Mouse (Mus musculus) heart, embryonic 13.5 days (tissue): ENCODE measurements around the gene Tmem89. TPM values are rescaled to one million over a fixed set of nuclear protein-coding genes. Genes with fewer than 3 reads are reported as not detected.
A peak's percentile ranks its signal among the peaks of the same experiment; 100 is the strongest.

ENCODE experiments used
- ATAC-seq: fragments of 200-750 bp; cut with Nextera tagmentation; 2 replicates; pipeline ENCODE4 v1.8.0; 2017; ENCODE audit warnings: moderate TSS enrichment; ENCODE audit not compliant: insufficient number of reproducible peaks, low FRiP score, low TSS enrichment; ENCODE audit errors: extremely low read depth
- H3K27ac ChIP-seq: fragments of 300-500 bp; sonication (generic); replicated peaks from 2 replicates; pipeline ENCODE4 v1.5.1; 2015; ENCODE audit warnings: moderate library complexity, mild to moderate bottlenecking, inconsistent platforms
- H3K27me3 ChIP-seq: fragments of 300-500 bp; sonication (generic); replicated peaks from 2 replicates; pipeline ENCODE4 v1.6.1; 2015; ENCODE audit warnings: mild to moderate bottlenecking, inconsistent platforms
- H3K36me3 ChIP-seq: fragments of 300-500 bp; sonication (generic); 2 replicates; pipeline ENCODE4 v1.6.1; 2015; ENCODE audit warnings: mild to moderate bottlenecking, inconsistent platforms
- H3K4me1 ChIP-seq: fragments of 300-500 bp; sonication (generic); 2 replicates; pipeline ENCODE4 v1.6.1; 2015; ENCODE audit warnings: inconsistent platforms
- H3K4me2 ChIP-seq: fragments of 300-500 bp; sonication (generic); 2 replicates; pipeline ENCODE4 v1.6.1; 2015; ENCODE audit warnings: inconsistent platforms, mild to moderate bottlenecking, moderate library complexity
- H3K4me3 ChIP-seq: fragments of 300-500 bp; sonication (generic); 2 replicates; pipeline ENCODE4 v1.5.1; 2015; ENCODE audit warnings: moderate library complexity, mild to moderate bottlenecking, inconsistent platforms
- H3K9ac ChIP-seq: fragments of 300-500 bp; sonication (generic); 2 replicates; pipeline ENCODE4 v1.6.1; 2015; ENCODE audit warnings: inconsistent platforms, mild to moderate bottlenecking, moderate library complexity
- H3K9me3 ChIP-seq: fragments of 300-500 bp; sonication (generic); 2 replicates; pipeline ENCODE4 v1.6.1; 2016; ENCODE audit warnings: inconsistent platforms
- WGBS: fragments of 180-500 bp; shearing (Covaris S2); methylation state at CpG from one replicate; pipeline ENCODE4 v1.1.7; 2015; ENCODE audit warnings: mixed read lengths; 5-methylcytosine and 5-hydroxymethylcytosine counted together
- polyA plus RNA-seq: library from polyadenylated mRNA; unstranded; fragments of >200 nt; fragmentation: Nextera tagmentation; extraction: Ambion mirVana; gene quantifications from 2 replicates; pipeline ENCODE4 v1.2.1, GENCODE M21; 2015

The Tmem89 gene
- polyA plus RNA-seq = not detected in 2 replicates

GRCm38 (mm10) chr9:108914491-108914890 lies at the start of gene Tmem89:
Gene Tmem89, plus strand, starts transcription at chr9:108914619.
- Histone ChIP-seq H3K27ac (no peak within 1 kb of the TSS), H3K9me3 (no peaks in the 10 kb centered on the region), H3K4me3 (no peak within 1 kb of the TSS), H3K4me1 (no peaks in the 10 kb centered on the region), H3K4me2 (no peak within 1 kb of the TSS), H3K9ac (no peak within 1 kb of the TSS), H3K36me3 (no peaks in the 10 kb centered on the region), H3K27me3 (no peaks in the 10 kb centered on the region)
- WGBS = 64% methylated on average over 6 of the region's 6 CpGs
- no peak for ATAC-seq

GRCm38 (mm10) chr9:108912308-108912707 lies 2.1 kb upstream of the Tmem89 start:
- ATAC-seq = no peak
- H3K27ac ChIP-seq = no peak overlapping the region
- 63% methylated on average over 6 of the region's 6 CpGs for whole genome bisulfite sequencing
- no peaks in the 10 kb centered on the region for H3K4me1 ChIP-seq
- H3K4me2 ChIP-seq = no peak overlapping the region
- H3K9ac ChIP-seq = no peak overlapping the region
- no peak overlapping the region for H3K4me3 ChIP-seq
- H3K27me3 ChIP-seq = no peaks in the 10 kb centered on the region
- H3K9me3 ChIP-seq = no peaks in the 10 kb centered on the region
- H3K36me3 ChIP-seq = no peaks in the 10 kb centered on the region

GRCm38 (mm10) chr9:108913161-108913560 lies 1.3 kb upstream of the Tmem89 start:
- H3K27me3 ChIP-seq = no peaks in the 10 kb centered on the region
- WGBS = 82% methylated on average over 7 of the region's 7 CpGs
- no peaks in the 10 kb centered on the region for H3K9me3 ChIP-seq
- H3K4me2 ChIP-seq = no peak overlapping the region
- H3K36me3 ChIP-seq = no peaks in the 10 kb centered on the region
- H3K4me3 ChIP-seq = no peak overlapping the region
- ATAC-seq = no peak
- no peak overlapping the region for H3K27ac ChIP-seq
- H3K4me1 ChIP-seq = no peaks in the 10 kb centered on the region
- H3K9ac ChIP-seq = no peak overlapping the region

GRCm38 (mm10) chr9:108913621-108914020 lies 798 bp upstream of the Tmem89 start:
- Histone ChIP-seq H3K9me3 (no peaks in the 10 kb centered on the region), H3K27ac (no peak overlapping the region), H3K4me1 (no peaks in the 10 kb centered on the region), H3K4me2 (no peak overlapping the region), H3K36me3 (no peaks in the 10 kb centered on the region), H3K27me3 (no peaks in the 10 kb centered on the region), H3K4me3 (no peak overlapping the region), H3K9ac (no peak overlapping the region)
- ATAC-seq = no peak
- 70% methylated on average over 10 of the region's 10 CpGs for WGBS

GRCm38 (mm10) chr9:108925897-108926296 lies 11.5 kb downstream of the Tmem89 start:
- H3K9me3 ChIP-seq = no peaks in the 10 kb centered on the region; the same call in 1 of the 2 replicates
- no peaks in the 10 kb centered on the region for H3K4me1 ChIP-seq
- WGBS = 69% methylated on average over 8 of the region's 8 CpGs
- no peak overlapping the region for H3K4me2 ChIP-seq
- no peak for ATAC-seq
- H3K27me3 ChIP-seq = peaks cover 35% of the 10 kb centered on the region
- no peak overlapping the region for H3K9ac ChIP-seq
- no peak overlapping the region for H3K27ac ChIP-seq
- H3K36me3 ChIP-seq = no peaks in the 10 kb centered on the region
- H3K4me3 ChIP-seq = no peak overlapping the region

- H3K4me1 ChIP-seq = no peaks in the 10 kb centered on the region
- H3K4me3 ChIP-seq = no peak overlapping the region
- H3K27ac ChIP-seq = no peak overlapping the region
- H3K4me2 ChIP-seq = no peak overlapping the region
- no peaks in the 10 kb centered on the region for H3K9me3 ChIP-seq
- WGBS = 70% methylated on average over 3 of the region's 3 CpGs
- H3K27me3 ChIP-seq = peaks cover 34% of the 10 kb centered on the region
- ATAC-seq = no peak
- H3K9ac ChIP-seq = no peak overlapping the region
- no peaks in the 10 kb centered on the region for H3K36me3 ChIP-seq
Observed at GRCm38 (mm10) chr9:108928424-108928823, 14.0 kb downstream of the Tmem89 start.

- Histone ChIP-seq H3K4me3 (peak overlapping the region; percentile 80), H3K4me2 (peak overlapping the region; percentile 56), H3K4me1 (peaks cover 6% of the 10 kb centered on the region), H3K9ac (no peak overlapping the region), H3K27me3 (0 out of 2 replicates have a peak, but pooled peaks cover 3% of the 10 kb centered on the region), H3K27ac (no peak overlapping the region), H3K36me3 (peaks cover 32% of the 10 kb centered on the region), H3K9me3 (no peaks in the 10 kb centered on the region)
- ATAC-seq = no peak
- 14% methylated on average over 3 of the region's 3 CpGs for WGBS
Observed at GRCm38 (mm10) chr9:108935991-108936390, 21.6 kb downstream of the Tmem89 start.

GRCm38 (mm10) chr9:108936418-108937364 lies 22.3 kb downstream of the Tmem89 start, which contains the start of gene Uqcrc1:
Gene Uqcrc1, plus strand, starts transcription at chr9:108936633.
- under 1% methylated on average over 58 of the region's 58 CpGs for WGBS
- Histone ChIP-seq H3K36me3 (peaks cover 39% of the 10 kb centered on the region), H3K4me1 (peaks cover 6% of the 10 kb centered on the region), H3K4me3 (peak within 1 kb of the TSS; percentile 80), H3K27me3 (no peaks in the 10 kb centered on the region), H3K9ac (peak within 1 kb of the TSS; percentile 94), H3K4me2 (peak within 1 kb of the TSS; percentile 75), H3K27ac (peak within 1 kb of the TSS; percentile 77), H3K9me3 (no peaks in the 10 kb centered on the region)
- ATAC-seq = peak; percentile 85

GRCm38 (mm10) chr9:108945111-108945510 lies 30.7 kb downstream of the Tmem89 start:
- Histone ChIP-seq H3K36me3 (peaks cover 96% of the 10 kb centered on the region), H3K27ac (no peak overlapping the region), H3K27me3 (no peaks in the 10 kb centered on the region), H3K9me3 (no peaks in the 10 kb centered on the region), H3K4me2 (no peak overlapping the region), H3K4me1 (peaks cover 18% of the 10 kb centered on the region), H3K9ac (no peak overlapping the region), H3K4me3 (no peak overlapping the region)
- WGBS = 64% methylated on average over 9 of the region's 9 CpGs
- ATAC-seq = no peak

GRCm38 (mm10) chr9:108945608-108946007 lies 31.2 kb downstream of the Tmem89 start:
- Histone ChIP-seq H3K9me3 (no peaks in the 10 kb centered on the region), H3K4me2 (no peak overlapping the region), H3K4me3 (no peak overlapping the region), H3K4me1 (peaks cover 20% of the 10 kb centered on the region), H3K9ac (no peak overlapping the region), H3K27ac (no peak overlapping the region), H3K36me3 (peaks cover 96% of the 10 kb centered on the region), H3K27me3 (no peaks in the 10 kb centered on the region)
- WGBS = 81% methylated on average over 5 of the region's 5 CpGs
- no peak for ATAC-seq

- 76% methylated on average over 13 of the region's 13 CpGs for WGBS
- peaks cover 68% of the 10 kb centered on the region for H3K36me3 ChIP-seq
Observed at GRCm38 (mm10) chr9:108949231-108949966, 35.0 kb downstream of the Tmem89 start.

More at GRCm38 (mm10) chr9:108949231-108949966, 35.0 kb downstream of the Tmem89 start:
- H3K4me3 ChIP-seq = no peak overlapping the region
- peak overlapping the region; percentile 55 for H3K9ac ChIP-seq
- peaks cover 36% of the 10 kb centered on the region for H3K4me1 ChIP-seq
- peaks cover 26% of the 10 kb centered on the region for H3K27me3 ChIP-seq
- peak overlapping the region; percentile 78 for H3K27ac ChIP-seq
- H3K9me3 ChIP-seq = no peaks in the 10 kb centered on the region
- H3K4me2 ChIP-seq = no peak overlapping the region
- ATAC-seq = peak; percentile 16; the same call in 1 of the 2 replicates
